Mouse (Mus musculus) embryonic facial prominence, embryonic 12.5 days (tissue): Measurements from ENCODE around the gene Aox3. TPM values are rescaled to one million over a fixed set of nuclear protein-coding genes. Genes with fewer than 3 reads are reported as not detected.

Experiments used
- ATAC-seq: fragments of 200-750 bp; cut with Nextera tagmentation; 2 replicates; pipeline ENCODE4 v1.8.0; 2017; ENCODE audit not compliant: insufficient number of reproducible peaks, insufficient read depth, low FRiP score, low TSS enrichment
- H3K27ac ChIP-seq: fragments of 300-500 bp; sonication (generic); 2 replicates; pipeline ENCODE4 v1.5.1; 2016; ENCODE audit warnings: mild to moderate bottlenecking
- H3K27me3 ChIP-seq: fragments of 300-500 bp; sonication (generic); 2 replicates; pipeline ENCODE4 v1.6.1; 2016; ENCODE audit warnings: mild to moderate bottlenecking, moderate library complexity
- H3K36me3 ChIP-seq: fragments of 300-500 bp; sonication (generic); 2 replicates; pipeline ENCODE4 v1.6.1; 2016; ENCODE audit warnings: mild to moderate bottlenecking
- H3K4me1 ChIP-seq: fragments of 300-500 bp; sonication (generic); 2 replicates; pipeline ENCODE4 v1.6.1; 2016
- H3K4me2 ChIP-seq: fragments of 300-500 bp; sonication (generic); replicated peaks from 2 replicates; pipeline ENCODE4 v1.6.1; 2016; ENCODE audit warnings: mild to moderate bottlenecking, moderate library complexity
- H3K4me3 ChIP-seq: fragments of 300-500 bp; sonication (generic); 2 replicates; pipeline ENCODE4 v1.5.1; 2016; ENCODE audit warnings: mild to moderate bottlenecking
- H3K9ac ChIP-seq: fragments of 300-500 bp; sonication (generic); 2 replicates; pipeline ENCODE4 v1.6.1; 2016; ENCODE audit warnings: mild to moderate bottlenecking, moderate library complexity
- H3K9me3 ChIP-seq: fragments of 300-500 bp; sonication (generic); 2 replicates; pipeline ENCODE4 v1.6.1; 2016; ENCODE audit warnings: mild to moderate bottlenecking, moderate library complexity
- WGBS: fragments of 180-500 bp; shearing (Covaris S2); methylation state at CpG from one replicate; pipeline ENCODE4 v1.1.7; 2016; 5-methylcytosine and 5-hydroxymethylcytosine counted together
- polyA plus RNA-seq: library from polyadenylated mRNA; unstranded; fragments of >200 nt; fragmentation: Nextera tagmentation; extraction: Ambion mirVana; gene quantifications from 2 replicates; pipeline ENCODE4 v1.2.1, GENCODE M21; 2016

The Aox3 gene
- polyA plus RNA-seq, 1 experiment from 2014 or later, result 0.95 TPM

- no peak for ATAC-seq
- 91% methylated on average over 4 of the region's 4 CpGs for WGBS
These were observed 102.4 kb downstream of the Aox3 start for GRCm38 (mm10) chr1:58215353-58215752.

DNA sequence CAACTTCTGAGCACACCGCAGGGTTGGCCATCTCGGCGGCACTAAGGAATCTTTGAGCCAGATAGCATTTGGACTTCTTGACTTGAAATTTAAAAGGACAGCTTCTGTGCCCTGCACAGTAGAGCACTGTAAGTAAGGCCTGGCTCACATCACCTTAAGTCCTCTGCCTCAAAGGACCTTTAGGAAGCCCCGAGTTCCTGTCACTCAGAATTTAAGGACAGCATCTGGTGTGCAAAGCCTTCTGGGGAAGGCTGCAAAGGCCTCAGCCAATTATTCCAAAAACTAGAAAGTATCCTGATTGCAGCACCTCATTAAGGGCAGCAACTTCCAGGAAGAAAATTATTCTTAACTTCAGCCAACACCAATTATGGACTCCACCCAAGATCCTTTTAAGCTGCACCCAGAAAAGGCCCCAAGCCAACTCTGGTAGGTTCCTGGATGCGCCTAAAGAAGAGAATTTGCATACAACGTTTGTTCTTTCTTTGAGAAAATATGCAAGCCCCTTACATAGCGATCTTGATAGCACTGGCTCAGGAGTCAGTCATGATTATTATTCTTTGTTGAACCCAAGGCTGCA is 103.1 kb downstream of the Aox3 start:
- Histone ChIP-seq H3K4me1 (peaks cover 16% of the 10 kb centered on the region), H3K9me3 (no peaks in the 10 kb centered on the region), H3K27ac (no peak overlapping the region), H3K4me3 (no peak overlapping the region), H3K27me3 (no peaks in the 10 kb centered on the region), H3K9ac (no peak overlapping the region), H3K4me2 (no peak overlapping the region), H3K36me3 (no peaks in the 10 kb centered on the region)
- ATAC-seq, result no peak
- WGBS, result 81% methylated on average over 7 of the region's 7 CpGs

More at GRCm38 (mm10) chr1:58215353-58215752, 102.4 kb downstream of the Aox3 start:
- Histone ChIP-seq H3K36me3 (no peaks in the 10 kb centered on the region), H3K9me3 (no peaks in the 10 kb centered on the region), H3K27ac (no peak overlapping the region), H3K4me3 (no peak overlapping the region), H3K4me2 (no peak overlapping the region), H3K4me1 (peaks cover 16% of the 10 kb centered on the region), H3K27me3 (no peaks in the 10 kb centered on the region), H3K9ac (no peak overlapping the region)

GRCm38 (mm10) chr1:58221070-58221469 is 108.1 kb downstream of the Aox3 start:
- Histone ChIP-seq H3K4me2 (no peak overlapping the region), H3K4me1 (peaks cover 5% of the 10 kb centered on the region; the same call in 1 of the 2 replicates), H3K9me3 (no peaks in the 10 kb centered on the region), H3K9ac (no peak overlapping the region), H3K27ac (no peak overlapping the region), H3K36me3 (no peaks in the 10 kb centered on the region), H3K4me3 (no peak overlapping the region), H3K27me3 (no peaks in the 10 kb centered on the region)
- whole genome bisulfite sequencing, result 53% methylated on average over 6 of the region's 6 CpGs
- no peak for ATAC-seq

GRCm38 (mm10) chr1:58221879-58222278 is 108.9 kb downstream of the Aox3 start:
- H3K4me3 ChIP-seq, result no peak overlapping the region
- H3K27ac ChIP-seq, result no peak overlapping the region
- H3K9me3 ChIP-seq, result no peaks in the 10 kb centered on the region
- H3K27me3 ChIP-seq, result no peaks in the 10 kb centered on the region
- no peaks in the 10 kb centered on the region for H3K36me3 ChIP-seq
- peaks cover 5% of the 10 kb centered on the region; the same call in 1 of the 2 replicates for H3K4me1 ChIP-seq
- no peak overlapping the region for H3K9ac ChIP-seq
- WGBS, result 74% methylated on average over 5 of the region's 5 CpGs
- ATAC-seq, result peak; percentile 52; the same call in 1 of the 2 replicates
- H3K4me2 ChIP-seq, result no peak overlapping the region

DNA sequence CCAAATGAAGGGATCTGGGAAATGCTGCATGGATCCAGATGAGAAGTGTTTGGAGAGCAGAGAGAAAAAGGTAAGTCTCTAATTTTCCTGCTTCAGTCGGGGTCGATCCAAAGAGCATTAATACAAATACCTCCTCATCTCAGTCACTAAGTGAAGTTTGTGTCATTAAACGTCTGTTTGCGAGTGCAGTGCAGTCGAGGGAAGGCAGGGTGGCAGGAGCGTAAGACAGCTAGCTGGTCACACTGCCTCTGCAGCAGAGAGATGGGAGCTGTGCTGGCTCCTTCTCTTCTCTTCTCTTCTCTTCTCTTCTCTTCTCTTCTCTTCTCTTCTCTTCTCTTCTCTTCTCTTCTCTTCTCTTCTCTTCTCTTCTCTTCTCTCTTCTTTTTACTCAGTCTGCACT is 115.2 kb downstream of the Aox3 start:
- H3K4me2 ChIP-seq, result no peak overlapping the region
- H3K4me1 ChIP-seq, result no peaks in the 10 kb centered on the region
- WGBS, result 73% methylated on average over 6 of the region's 6 CpGs
- H3K27ac ChIP-seq, result no peak overlapping the region
- no peak overlapping the region for H3K9ac ChIP-seq
- no peak overlapping the region for H3K4me3 ChIP-seq
- H3K36me3 ChIP-seq, result no peaks in the 10 kb centered on the region
- no peaks in the 10 kb centered on the region for H3K9me3 ChIP-seq
- no peaks in the 10 kb centered on the region for H3K27me3 ChIP-seq
- no peak for ATAC-seq

DNA sequence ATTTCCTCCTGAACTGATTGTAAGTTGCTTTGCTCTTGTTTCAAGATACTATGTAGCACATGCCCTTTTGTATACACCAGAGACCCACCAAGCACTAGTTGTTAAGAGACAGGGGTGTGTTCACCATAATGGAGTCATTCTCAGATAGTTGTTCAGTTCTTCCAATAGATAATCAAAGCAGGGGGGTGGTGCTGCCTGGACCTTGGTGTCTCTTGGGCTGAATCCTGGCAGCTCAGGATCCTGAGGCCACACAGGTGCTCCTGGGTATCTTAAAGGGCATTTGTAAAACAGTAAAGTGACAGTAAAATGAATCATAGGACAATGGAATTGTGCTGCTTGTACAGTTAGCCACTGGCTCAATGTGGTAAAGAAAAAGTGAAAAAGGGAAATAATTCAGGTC is 116.0 kb downstream of the Aox3 start:
- H3K4me1 ChIP-seq, result no peaks in the 10 kb centered on the region
- H3K36me3 ChIP-seq, result no peaks in the 10 kb centered on the region
- H3K27ac ChIP-seq, result no peak overlapping the region
- no peak overlapping the region for H3K4me3 ChIP-seq
- no peak overlapping the region for H3K4me2 ChIP-seq
- no peaks in the 10 kb centered on the region for H3K27me3 ChIP-seq
- no peaks in the 10 kb centered on the region for H3K9me3 ChIP-seq
- no peak overlapping the region for H3K9ac ChIP-seq
- no peak for ATAC-seq

- no peak overlapping the region for H3K9ac ChIP-seq
- H3K4me3 ChIP-seq, result no peak overlapping the region
- H3K9me3 ChIP-seq, result no peaks in the 10 kb centered on the region
- WGBS, result 85% methylated on average over 4 of the region's 4 CpGs
- no peaks in the 10 kb centered on the region for H3K27me3 ChIP-seq
- no peaks in the 10 kb centered on the region for H3K4me1 ChIP-seq
- no peak overlapping the region for H3K4me2 ChIP-seq
- H3K36me3 ChIP-seq, result no peaks in the 10 kb centered on the region
- no peak overlapping the region for H3K27ac ChIP-seq
- ATAC-seq, result no peak
These were observed 116.8 kb downstream of the Aox3 start for GRCm38 (mm10) chr1:58229774-58230173.

GRCm38 (mm10) chr1:58230542-58230941 is 117.6 kb downstream of the Aox3 start:
- Histone ChIP-seq H3K36me3 (no peaks in the 10 kb centered on the region), H3K9ac (no peak overlapping the region), H3K4me2 (no peak overlapping the region), H3K4me3 (no peak overlapping the region), H3K9me3 (no peaks in the 10 kb centered on the region), H3K27me3 (no peaks in the 10 kb centered on the region), H3K4me1 (no peaks in the 10 kb centered on the region), H3K27ac (no peak overlapping the region)
- WGBS, result 66% methylated on average over 5 of the region's 5 CpGs
- no peak for ATAC-seq

DNA sequence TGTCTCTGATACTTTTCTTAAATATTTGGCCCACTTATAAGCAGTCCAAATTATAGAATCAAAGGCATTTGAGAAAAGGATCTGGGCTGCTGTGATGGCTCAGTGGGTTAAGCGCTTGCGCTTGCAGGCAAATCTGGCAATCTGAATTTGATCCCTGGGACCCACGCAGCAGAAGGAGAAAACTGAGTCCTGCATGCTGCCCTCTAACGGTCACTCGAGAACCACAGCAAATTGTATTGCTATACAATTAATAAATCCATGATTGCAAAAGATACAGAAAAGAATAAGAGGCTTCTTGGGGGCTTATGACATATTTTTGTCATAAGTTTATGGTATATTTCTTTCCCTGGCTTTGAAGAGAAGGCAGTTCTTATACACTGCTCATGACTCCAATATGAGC is 122.5 kb downstream of the Aox3 start:
- ATAC-seq, result no peak
- 38% methylated on average over 5 of the region's 5 CpGs for WGBS

GRCm38 (mm10) chr1:58237527-58238299 is 124.8 kb downstream of the Aox3 start:
- H3K4me3 ChIP-seq, result no peak overlapping the region
- ATAC-seq, result no peak

More for the DNA sequence above, 122.5 kb downstream of the Aox3 start:
- no peak overlapping the region for H3K27ac ChIP-seq
- no peaks in the 10 kb centered on the region for H3K36me3 ChIP-seq
- H3K9ac ChIP-seq, result no peak overlapping the region
- peaks cover 6% of the 10 kb centered on the region; the same call in 1 of the 2 replicates for H3K4me1 ChIP-seq
- no peaks in the 10 kb centered on the region for H3K9me3 ChIP-seq
- H3K4me2 ChIP-seq, result no peak overlapping the region
- H3K4me3 ChIP-seq, result no peak overlapping the region
- H3K27me3 ChIP-seq, result no peaks in the 10 kb centered on the region

DNA sequence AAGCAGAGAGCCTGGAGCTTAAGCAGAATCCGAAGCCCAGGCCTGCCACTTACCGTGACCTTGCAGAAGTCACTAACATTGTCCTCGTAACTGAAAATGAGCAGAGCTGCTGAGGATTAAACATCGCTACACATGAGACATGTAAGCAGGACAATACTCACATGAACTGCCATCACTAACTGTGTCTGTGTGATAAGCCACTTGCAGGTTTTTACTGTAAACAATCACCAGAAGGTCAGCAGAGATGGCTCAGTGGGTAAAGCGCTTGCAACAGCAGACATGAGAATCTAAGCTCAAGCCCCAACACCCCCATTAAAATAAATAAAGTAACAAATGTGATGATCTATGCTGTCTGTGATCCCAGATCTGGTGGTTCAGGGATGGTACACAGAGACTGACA is 125.5 kb downstream of the Aox3 start:
- peaks cover 6% of the 10 kb centered on the region; the same call in 1 of the 2 replicates for H3K4me1 ChIP-seq
- no peak overlapping the region for H3K4me2 ChIP-seq
- ATAC-seq, result no peak
- WGBS, result 74% methylated on average over 5 of the region's 5 CpGs
- H3K9ac ChIP-seq, result no peak overlapping the region
- no peaks in the 10 kb centered on the region for H3K36me3 ChIP-seq
- H3K9me3 ChIP-seq, result no peaks in the 10 kb centered on the region
- no peak overlapping the region for H3K27ac ChIP-seq
- no peak overlapping the region for H3K4me3 ChIP-seq
- H3K27me3 ChIP-seq, result no peaks in the 10 kb centered on the region

More at GRCm38 (mm10) chr1:58237527-58238299, 124.8 kb downstream of the Aox3 start:
- Histone ChIP-seq H3K9me3 (no peaks in the 10 kb centered on the region), H3K27me3 (no peaks in the 10 kb centered on the region), H3K9ac (no peak overlapping the region), H3K36me3 (no peaks in the 10 kb centered on the region), H3K4me1 (peaks cover 6% of the 10 kb centered on the region; the same call in 1 of the 2 replicates), H3K27ac (no peak overlapping the region), H3K4me2 (no peak overlapping the region)
- WGBS, result 81% methylated on average over 4 of the region's 4 CpGs

DNA sequence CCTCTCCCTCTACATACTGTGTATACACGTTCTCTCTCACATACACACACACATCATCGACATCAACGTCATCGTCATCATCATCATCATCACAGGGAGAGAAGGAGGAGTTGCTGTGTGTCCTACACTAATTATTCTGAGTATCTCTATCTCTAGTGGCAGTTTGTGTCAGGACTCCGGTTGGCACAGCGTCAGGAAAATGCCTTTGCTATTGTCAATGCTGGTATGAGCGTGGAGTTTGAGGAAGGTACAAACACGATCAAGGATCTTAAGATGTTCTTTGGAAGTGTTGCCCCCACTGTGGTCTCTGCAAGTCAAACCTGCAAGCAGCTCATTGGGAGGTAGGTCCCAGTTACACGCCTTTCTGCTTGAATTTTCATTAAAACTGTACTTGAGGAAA is 126.0 kb downstream of the Aox3 start:
- no peak overlapping the region for H3K27ac ChIP-seq
- no peak overlapping the region for H3K4me3 ChIP-seq
- H3K36me3 ChIP-seq, result no peaks in the 10 kb centered on the region
- no peaks in the 10 kb centered on the region for H3K27me3 ChIP-seq
- ATAC-seq, result no peak
- no peak overlapping the region for H3K9ac ChIP-seq
- no peak overlapping the region for H3K4me2 ChIP-seq
- peaks cover 6% of the 10 kb centered on the region; the same call in 1 of the 2 replicates for H3K4me1 ChIP-seq
- 91% methylated on average over 9 of the region's 9 CpGs for WGBS
- no peaks in the 10 kb centered on the region for H3K9me3 ChIP-seq
